Mouse (Mus musculus): Measurements from ENCODE around the gene Tgfbr1. TPM values are rescaled to one million over a fixed set of nuclear protein-coding genes. Genes with fewer than 3 reads are reported as not detected.

Tgfbr1 gene
- polyA plus RNA-seq (2012; rRNA removed; ENCODE audit: low replicate concordance) = 3.6 and 11.6 TPM in 2 replicates

DNA sequence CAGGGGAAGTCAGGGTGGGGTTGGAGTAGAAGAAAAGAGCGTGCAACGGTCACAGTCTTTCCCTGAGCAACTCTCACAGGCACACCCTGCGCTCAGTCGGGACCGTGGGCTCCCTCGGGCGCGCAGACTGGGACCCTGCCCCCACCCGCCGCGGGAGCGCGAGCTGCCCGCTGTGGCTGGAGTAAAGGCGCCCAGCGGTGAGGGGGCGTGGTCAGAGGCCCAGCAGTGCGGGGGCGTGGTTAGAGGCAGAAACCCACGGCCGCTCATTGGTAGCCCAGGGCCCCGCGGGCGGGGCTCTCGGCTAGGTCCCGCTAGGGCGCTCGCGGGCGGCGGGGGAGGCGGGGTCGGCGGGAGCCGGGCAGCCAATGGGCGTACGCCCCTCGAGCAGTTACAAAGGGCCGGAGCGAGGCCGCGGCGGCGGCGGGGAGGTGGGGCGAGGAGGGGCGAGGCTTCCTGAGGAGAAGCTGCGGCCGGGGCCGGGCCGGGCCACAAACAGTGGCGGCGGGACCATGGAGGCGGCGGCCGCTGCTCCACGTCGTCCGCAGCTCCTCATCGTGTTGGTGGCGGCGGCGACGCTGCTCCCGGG is at the start of gene Tgfbr1:
Gene Tgfbr1 (plus strand): TSS at position 420 of the 586 bp plus-strand sequence.

Other genes starting within 250 kb of the Tgfbr1 start
- 154 and 199 TPM in 2 replicates for gene Col15a1, start 145.1 kb upstream of the Tgfbr1 start, polyA plus RNA-seq (2012; rRNA removed; ENCODE audit: low replicate concordance)
- 21.0 and 22.2 TPM in 2 replicates for gene Alg2, start 121.1 kb downstream of the Tgfbr1 start, polyA plus RNA-seq (2012; rRNA removed; ENCODE audit: low replicate concordance)
- 157 and 346 TPM in 2 replicates for gene Sec61b, start 121.4 kb downstream of the Tgfbr1 start, polyA plus RNA-seq (2012; rRNA removed; ENCODE audit: low replicate concordance)